Mouse (Mus musculus): Measurements from ENCODE around the gene Fbxw22.

GRCm38 (mm10) chr9:109449040-109449439, 44.9 kb upstream of the Fbxw22 start, which contains the start of gene Fbxw16:
- TF ChIP-seq CTCF (IDR thresholded peaks at IDR 0.05; ENCODE audit: low read depth, low read length) = no peak
- TF ChIP-seq POLR2A (IDR thresholded peaks at IDR 0.05; ENCODE audit: extremely low read depth, insufficient read depth, low read length) = no peak

Data from liver, adult 2 months (tissue).